In genomic region chr17:58919927-58920326, GRCm38 (mm10) we compare ENCODE assay signal across 19 mouse cellular contexts.
DNase-seq lines count a peak whose midpoint lies in the region; ATAC-seq and TF ChIP-seq lines count a peak whose summit lies in the region.
"Had no signal": no experiment of that assay in that cellular context is flagged by ENCODE, and none has a peak within 500 bp of the region (broad histone marks: within the 10 kb centered on the region; RNA-seq: fewer than 3 reads in every experiment).

No protein-coding gene starts in this region.

- no peak for TF ChIP-seq CTCF in brain, embryonic 14.5 days (IDR thresholded peaks at IDR 0.05; ENCODE audit: borderline replicate concordance, extremely low read depth, insufficient read depth, insufficient read length)

- H3K27me3 ChIP-seq in midbrain, embryonic 12.5 days: no peaks in the 10 kb centered on the region
- no peaks in the 10 kb centered on the region for H3K27me3 ChIP-seq in midbrain, embryonic 15.5 days (replicated peaks)
- H3K27me3 ChIP-seq: embryonic facial prominence, embryonic 12.5 days; forebrain, embryonic 13.5 days had no signal

- H3K9me3 ChIP-seq in midbrain, embryonic 12.5 days: no peaks in the 10 kb centered on the region
- H3K9me3 ChIP-seq in midbrain, embryonic 15.5 days: no peaks in the 10 kb centered on the region
- H3K9me3 ChIP-seq: embryonic facial prominence, embryonic 10.5 days; embryonic facial prominence, embryonic 12.5 days; forebrain, embryonic 13.5 days had no signal

- peaks cover 13% of the 10 kb centered on the region for H3K4me1 ChIP-seq in midbrain, embryonic 12.5 days
- peaks cover 2% of the 10 kb centered on the region; the same call in 1 of the 2 replicates for H3K4me1 ChIP-seq in midbrain, embryonic 15.5 days
- H3K4me1 ChIP-seq: embryonic facial prominence, embryonic 12.5 days had no signal

- no peak overlapping the region for H3K27ac ChIP-seq in midbrain, embryonic 12.5 days (replicated peaks)
- H3K27ac ChIP-seq in midbrain, embryonic 15.5 days: no peak overlapping the region
- H3K27ac ChIP-seq: embryonic facial prominence, embryonic 12.5 days; forebrain, embryonic 13.5 days had no signal

- no peaks in the 10 kb centered on the region for H3K36me3 ChIP-seq in midbrain, embryonic 12.5 days
- H3K36me3 ChIP-seq in midbrain, embryonic 15.5 days (replicated peaks): no peaks in the 10 kb centered on the region
- H3K36me3 ChIP-seq: embryonic facial prominence, embryonic 10.5 days; embryonic facial prominence, embryonic 12.5 days had no signal

- no peak overlapping the region for H3K4me3 ChIP-seq in midbrain, embryonic 12.5 days
- H3K4me3 ChIP-seq in midbrain, embryonic 15.5 days: no peak overlapping the region
- H3K4me3 ChIP-seq: embryonic facial prominence, embryonic 12.5 days; forebrain, embryonic 13.5 days had no signal

- WGBS in midbrain, embryonic 12.5 days: 46% methylated on average over 4 of the region's 4 CpGs
- 43% methylated on average over 4 of the region's 4 CpGs for WGBS in midbrain, embryonic 15.5 days

- no peak for TF ChIP-seq POLR2A in brain, embryonic 14.5 days (IDR thresholded peaks at IDR 0.05; ENCODE audit: borderline replicate concordance, extremely low read depth, insufficient read depth, insufficient read length, poor library complexity, severe bottlenecking)

- no peak for ATAC-seq in midbrain, embryonic 12.5 days (ENCODE audit: low FRiP score, low read depth)
- ATAC-seq in midbrain, embryonic 15.5 days (replicated peaks): no peak
- ATAC-seq: activated CD4-positive, CD25-positive, alpha-beta regulatory T cell, adult 4 months had no signal

- H3K4me2 ChIP-seq in midbrain, embryonic 12.5 days (replicated peaks): no peak overlapping the region
- H3K4me2 ChIP-seq in midbrain, embryonic 15.5 days: no peak overlapping the region

- 0 out of 2 replicates have a peak overlapping the region, but pooled peaks have one; percentile 4 for H3K9ac ChIP-seq in midbrain, embryonic 12.5 days (replicated peaks)
- no peak overlapping the region for H3K9ac ChIP-seq in midbrain, embryonic 15.5 days
- H3K9ac ChIP-seq: embryonic facial prominence, embryonic 12.5 days; forebrain, embryonic 13.5 days had no signal

- DNase-seq in brain, embryonic 14.5 days (ENCODE audit: low read depth): peak; percentile 13
- peak; percentile 61 for DNase-seq in retina, postnatal 1 day
- DNase-seq in urinary bladder, postnatal 36 days (ENCODE audit: low spot score in 2 of 2): no peak
- DNase-seq in embryo, embryonic 10 days (ENCODE audit: low spot score): no peak
- DNase-seq: adrenal gland, adult 8-10 months; adrenal gland, postnatal 14 days; adrenal gland, postnatal 36 days; cerebellum, adult 11 months; cerebellum, adult 18-20 months; cerebellum, adult 8-10 months; cerebellum, adult 9-11 months; cerebellum, postnatal 14 days; cerebellum, postnatal 36 days had no signal

Comparison
In these comparisons a context has a peak if more than half of its experiments do, and no peak if none do; other contexts are left out.
1. DNase-seq: peak in brain, embryonic 14.5 days (single experiment) and retina, postnatal 1 day (single experiment); none in urinary bladder, postnatal 36 days (0 of 2) and embryo, embryonic 10 days (single experiment).